Mouse (Mus musculus) heart, embryonic 14.5 days (tissue): ENCODE measurements at regions not wholly inside any gene's neighbourhood (a gene's known extent, or its start where the extent isn't known, plus 50 kb on each side); places are given as distances from the start of the nearest gene placed in this dataset.

Experiments
- ATAC-seq: fragments of 200-750 bp; cut with Nextera tagmentation; 2 replicates; pipeline ENCODE4 v1.8.0; 2017; ENCODE audit warnings: low read depth, moderate TSS enrichment; ENCODE audit not compliant: insufficient number of reproducible peaks, insufficient read depth, low FRiP score
- H3K27ac ChIP-seq, 2 experiments: fragments of 200-500 bp in 1 of 2; fragments of 300-500 bp in 1 of 2; sonication (generic) in 1 of 2; replicated peaks in 1 of 2; 2 replicates each; pipeline ENCODE4 v1.5.1; 2012 to 2014; ENCODE audit warnings: low read depth in 2 of 2, low read length in 2 of 2, control low read depth in 1 of 2, mild to moderate bottlenecking in 1 of 2, mixed read lengths in 1 of 2; ENCODE audit not compliant: control insufficient read depth in 1 of 2, insufficient read depth in 1 of 2
- H3K27me3 ChIP-seq: fragments of 300-500 bp; sonication (generic); 2 replicates; pipeline ENCODE4 v1.6.1; 2014; ENCODE audit warnings: mild to moderate bottlenecking, low read length, control low read depth; ENCODE audit not compliant: control insufficient read depth, insufficient read depth
- H3K36me3 ChIP-seq: fragments of 300-500 bp; sonication (generic); 2 replicates; pipeline ENCODE4 v1.6.1; 2014; ENCODE audit warnings: mild to moderate bottlenecking, control low read depth, low read length, mixed read lengths; ENCODE audit not compliant: control insufficient read depth, insufficient read depth
- H3K4me1 ChIP-seq, 2 experiments: fragments of 200-500 bp in 1 of 2; fragments of 300-500 bp in 1 of 2; sonication (generic) in 1 of 2; 2 replicates each; pipeline ENCODE4 v1.6.1; 2012 to 2014; ENCODE audit warnings: low read length in 2 of 2, control low read depth in 1 of 2, mixed read lengths in 1 of 2; ENCODE audit not compliant: control insufficient read depth in 2 of 2, insufficient read depth in 2 of 2
- H3K4me2 ChIP-seq: fragments of 300-500 bp; sonication (generic); 2 replicates; pipeline ENCODE4 v1.6.1; 2014; ENCODE audit warnings: mild to moderate bottlenecking, low read length
- H3K4me3 ChIP-seq, 2 experiments: fragments of 200-500 bp in 1 of 2; fragments of 300-500 bp in 1 of 2; sonication (generic) in 1 of 2; 2 replicates each; pipeline ENCODE4 v1.5.1; 2012 to 2014; ENCODE audit warnings: low read length in 2 of 2, mild to moderate bottlenecking in 2 of 2, control low read depth in 1 of 2, low read depth in 1 of 2, moderate library complexity in 1 of 2; ENCODE audit not compliant: control insufficient read depth in 1 of 2, insufficient read depth in 1 of 2
- H3K9ac ChIP-seq: fragments of 300-500 bp; sonication (generic); 2 replicates; pipeline ENCODE4 v1.6.1; 2014; ENCODE audit warnings: mild to moderate bottlenecking, low read length
- H3K9me3 ChIP-seq: fragments of 300-500 bp; sonication (generic); 2 replicates; pipeline ENCODE4 v1.6.1; 2016; ENCODE audit warnings: low read length, control low read depth; ENCODE audit not compliant: control insufficient read depth
- WGBS: fragments of 180-500 bp; shearing (Covaris S2); extraction: QIAGEN DNeasy Blood & Tissue Kit; methylation state at CpG from one replicate; pipeline ENCODE4 v1.1.7; 2014; 5-methylcytosine and 5-hydroxymethylcytosine counted together

DNA sequence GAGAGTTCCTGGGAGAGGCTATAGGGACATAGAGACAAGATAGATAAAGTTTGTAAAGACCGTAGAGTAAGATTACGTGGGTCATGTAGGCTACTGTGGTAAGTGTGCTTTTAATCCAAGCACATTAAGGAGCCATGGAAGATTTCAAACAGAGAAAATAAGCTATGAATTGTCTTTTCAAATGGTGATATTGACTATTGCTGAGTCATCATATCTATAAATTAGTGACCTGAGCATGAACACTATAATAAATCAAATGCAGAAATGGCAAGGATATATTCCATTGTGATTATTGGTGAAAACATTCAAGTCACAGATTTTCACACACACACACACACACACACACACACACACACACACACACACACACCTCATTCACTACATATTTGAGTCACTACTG lies 355.3 kb upstream of the Ddhd1 start:
- ATAC-seq = no peak
- Histone ChIP-seq H3K4me2 (no peak overlapping the region), H3K27ac (no peak overlapping the region), H3K4me3 (no peak overlapping the region), H3K9ac (no peak overlapping the region), H3K4me1 (peaks cover 3% of the 10 kb centered on the region in 2 experiments), H3K9me3 (no peaks in the 10 kb centered on the region), H3K27me3 (no peaks in the 10 kb centered on the region), H3K36me3 (no peaks in the 10 kb centered on the region)
- 89% methylated on average over 2 of the region's 2 CpGs for WGBS

DNA sequence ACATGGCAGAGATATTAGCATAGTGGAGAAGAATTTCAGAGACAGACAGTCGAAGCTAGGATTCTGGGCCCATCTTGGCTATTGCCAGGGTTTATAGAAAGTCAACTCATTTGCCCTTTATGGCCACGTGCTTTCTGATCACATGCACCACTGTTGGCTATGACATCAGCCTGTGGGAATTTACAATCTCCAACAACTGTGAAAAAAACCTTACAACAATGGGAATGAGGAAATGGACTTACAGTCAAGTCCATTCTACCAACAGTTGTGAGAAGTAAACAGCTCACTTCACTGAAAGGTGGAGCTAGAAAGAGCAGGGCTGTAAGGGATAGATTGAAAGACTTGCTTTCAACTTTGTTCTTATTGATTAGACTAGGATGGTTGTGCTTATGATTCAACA lies 356.1 kb upstream of the Ddhd1 start:
- H3K27me3 ChIP-seq = no peaks in the 10 kb centered on the region
- 53% methylated on average over 2 of the region's 2 CpGs for WGBS
- peaks cover 6 to 7% of the 10 kb centered on the region in 2 experiments for H3K4me1 ChIP-seq
- no peak overlapping the region for H3K27ac ChIP-seq
- no peaks in the 10 kb centered on the region for H3K36me3 ChIP-seq
- no peak overlapping the region for H3K9ac ChIP-seq
- ATAC-seq = no peak
- H3K9me3 ChIP-seq = no peaks in the 10 kb centered on the region
- H3K4me3 ChIP-seq = no peak overlapping the region
- H3K4me2 ChIP-seq = no peak overlapping the region

GRCm38 (mm10) chr14:46015682-46016400 lies 357.9 kb upstream of the Ddhd1 start:
- H3K36me3 ChIP-seq = no peaks in the 10 kb centered on the region
- no peaks in the 10 kb centered on the region for H3K27me3 ChIP-seq
- no peaks in the 10 kb centered on the region for H3K9me3 ChIP-seq
- H3K4me1 ChIP-seq = peaks cover 7 to 8% of the 10 kb centered on the region in 2 experiments
- ATAC-seq = no peak
- no peak overlapping the region for H3K4me2 ChIP-seq
- no peak overlapping the region for H3K9ac ChIP-seq
- 88% methylated on average over 6 of the region's 6 CpGs for WGBS
- no peak overlapping the region for H3K27ac ChIP-seq
- no peak overlapping the region for H3K4me3 ChIP-seq

- H3K4me3 ChIP-seq = no peak overlapping the region
- peaks cover 7 to 8% of the 10 kb centered on the region in 2 experiments for H3K4me1 ChIP-seq
- no peak overlapping the region for H3K4me2 ChIP-seq
- H3K27ac ChIP-seq = no peak overlapping the region
- H3K36me3 ChIP-seq = no peaks in the 10 kb centered on the region
- 55% methylated on average over 4 of the region's 4 CpGs for WGBS
- no peaks in the 10 kb centered on the region for H3K9me3 ChIP-seq
- no peak for ATAC-seq
- H3K9ac ChIP-seq = no peak overlapping the region
- H3K27me3 ChIP-seq = no peaks in the 10 kb centered on the region
Observed at GRCm38 (mm10) chr14:46016701-46017106, 358.8 kb upstream of the Ddhd1 start.

- no peak overlapping the region for H3K27ac ChIP-seq
- H3K4me2 ChIP-seq = no peak overlapping the region
- H3K9me3 ChIP-seq = no peaks in the 10 kb centered on the region
- H3K9ac ChIP-seq = no peak overlapping the region
- no peak for ATAC-seq
- peaks cover 7 to 8% of the 10 kb centered on the region in 2 experiments for H3K4me1 ChIP-seq
- no peak overlapping the region for H3K4me3 ChIP-seq
- H3K36me3 ChIP-seq = no peaks in the 10 kb centered on the region
- H3K27me3 ChIP-seq = no peaks in the 10 kb centered on the region
- WGBS = 77% methylated on average over 3 of the region's 3 CpGs
Observed at GRCm38 (mm10) chr14:46017286-46017685, 359.3 kb upstream of the Ddhd1 start.

GRCm38 (mm10) chr14:46017976-46018375 lies 360.0 kb upstream of the Ddhd1 start:
- Histone ChIP-seq H3K36me3 (no peaks in the 10 kb centered on the region), H3K9ac (no peak overlapping the region), H3K4me1 (peaks cover 7 to 8% of the 10 kb centered on the region in 2 experiments), H3K27ac (no peak overlapping the region), H3K4me2 (no peak overlapping the region), H3K9me3 (no peaks in the 10 kb centered on the region), H3K4me3 (no peak overlapping the region), H3K27me3 (no peaks in the 10 kb centered on the region)
- no peak for ATAC-seq
- 73% methylated on average over 6 of the region's 6 CpGs for WGBS

DNA sequence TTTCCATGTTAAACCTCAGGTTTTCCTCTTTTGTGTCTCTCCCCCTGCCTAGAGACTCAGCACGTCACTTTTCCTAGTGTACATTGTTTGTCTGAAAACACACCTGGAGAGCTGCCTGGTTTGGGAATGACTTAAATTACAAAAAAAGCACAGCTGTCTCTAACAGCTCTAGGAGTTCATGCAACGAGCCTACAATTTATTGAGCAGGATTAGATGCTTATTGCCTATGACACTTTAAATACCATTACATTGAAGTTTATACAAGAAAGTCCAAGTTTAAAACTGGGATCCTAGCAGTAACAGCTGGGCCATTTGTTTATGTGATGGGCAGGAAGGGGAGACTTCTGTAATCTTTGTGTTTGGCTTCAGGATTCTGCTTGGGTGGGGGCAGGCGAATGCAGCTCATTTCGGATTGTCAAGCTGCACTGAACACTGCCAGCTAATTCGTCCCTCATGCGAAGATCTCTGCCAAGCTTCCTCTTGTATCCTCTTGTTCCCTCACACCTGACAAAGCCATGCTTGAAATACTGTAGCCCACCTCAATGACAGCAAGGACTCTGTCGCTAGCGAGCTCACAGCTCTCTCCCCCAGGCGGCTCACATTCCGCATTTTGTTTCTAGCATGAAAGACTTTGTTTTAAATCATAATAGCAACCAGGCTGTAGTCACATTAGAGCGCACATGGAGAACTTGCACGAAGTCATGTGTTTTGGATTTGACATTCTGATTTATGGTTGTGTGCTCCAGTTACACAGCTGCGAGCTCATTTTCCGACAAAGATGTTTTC lies 359.8 kb upstream of the Gm15217 start:
- no peak for ATAC-seq
- no peaks in the 10 kb centered on the region for H3K36me3 ChIP-seq
- H3K4me3 ChIP-seq = no peak overlapping the region
- H3K27ac ChIP-seq = no peak overlapping the region
- no peaks in the 10 kb centered on the region for H3K27me3 ChIP-seq
- 80% methylated on average over 14 of the region's 14 CpGs for WGBS
- H3K9me3 ChIP-seq = no peaks in the 10 kb centered on the region
- H3K4me2 ChIP-seq = no peak overlapping the region
- no peak overlapping the region for H3K9ac ChIP-seq
- peaks cover 7 to 8% of the 10 kb centered on the region in 2 experiments for H3K4me1 ChIP-seq
